Mouse (Mus musculus) cerebellum, adult 2 months (tissue): Measurements from ENCODE around the gene Sfi1. TPM values are rescaled to one million over a fixed set of nuclear protein-coding genes. Genes with fewer than 3 reads are reported as not detected.
"Not testable (repeated sequence)": the region's sequence is repeated elsewhere in the genome, so short reads cannot be mapped to it uniquely, and the experiment has no call there.

ENCODE experiments used
- DNase-seq, 2 experiments: peaks; one replicate each; pipeline ENCODE4 v3.0.0; 2021
- H3K27ac ChIP-seq: fragments of 200-500 bp; 2 replicates; pipeline ENCODE4 v1.5.1; 2012; ENCODE audit warnings: low read length, control low read depth, inconsistent platforms; ENCODE audit not compliant: insufficient read depth
- H3K27me3 ChIP-seq: fragments of 200-500 bp; 2 replicates; pipeline ENCODE4 v1.6.1; 2012; ENCODE audit warnings: inconsistent platforms, mild to moderate bottlenecking, low read length, moderate library complexity; ENCODE audit not compliant: control insufficient read depth, insufficient read depth
- H3K4me1 ChIP-seq: fragments of 200-500 bp; 2 replicates; pipeline ENCODE4 v1.6.1; 2011; ENCODE audit warnings: low read length; ENCODE audit not compliant: control insufficient read depth, insufficient read depth
- H3K4me3 ChIP-seq: fragments of 200-500 bp; replicated peaks from 2 replicates; pipeline ENCODE3; 2011; ENCODE audit warnings: mild to moderate bottlenecking, low read depth, low read length, control low read depth; ENCODE audit not compliant: insufficient read depth
- WGBS: fragments of 180-500 bp; shearing (Covaris S2); methylation state at CpG from one replicate; pipeline ENCODE4 v1.1.7; 2018; 5-methylcytosine and 5-hydroxymethylcytosine counted together
- polyA plus RNA-seq: library from polyadenylated mRNA; depleted of rRNA; stranded (reverse); fragments of >200 nt; gene quantifications from 2 replicates; pipeline ENCODE4 v1.2.3, GENCODE M21; 2012

The Sfi1 gene
- polyA plus RNA-seq, 1 experiment: 24.1 TPM

GRCm38 (mm10) chr11:3142413-3142812 is 50.9 kb downstream of the Sfi1 start:
- not testable (repeated sequence) for H3K27me3 ChIP-seq, H3K4me1 ChIP-seq, H3K27ac ChIP-seq, H3K4me3 ChIP-seq
- 87% methylated on average over 4 of the region's 5 CpGs for WGBS
- peak; percentile 66 to 72 for DNase-seq

GRCm38 (mm10) chr11:3140967-3141535 is 52.2 kb downstream of the Sfi1 start:
- H3K27me3 ChIP-seq, H3K27ac ChIP-seq, DNase-seq, H3K4me1 ChIP-seq, H3K4me3 ChIP-seq: not testable (repeated sequence)

GRCm38 (mm10) chr11:3138323-3138722 is 54.9 kb downstream of the Sfi1 start:
- not testable (repeated sequence) for DNase-seq, H3K4me1 ChIP-seq, H3K4me3 ChIP-seq, H3K27ac ChIP-seq, H3K27me3 ChIP-seq
- 87% methylated on average over 2 of the region's 2 CpGs for WGBS

GRCm38 (mm10) chr11:3137279-3137678 is 56.0 kb downstream of the Sfi1 start:
- H3K27me3 ChIP-seq, H3K4me1 ChIP-seq, H3K27ac ChIP-seq, H3K4me3 ChIP-seq: not testable (repeated sequence)
- peak in 1 of 2 experiments; percentile 40 for DNase-seq
- WGBS: 90% methylated on average over 4 of the region's 4 CpGs

- H3K4me3 ChIP-seq, DNase-seq, H3K27me3 ChIP-seq, H3K4me1 ChIP-seq, H3K27ac ChIP-seq: not testable (repeated sequence)
- 93% methylated on average over 3 of the region's 3 CpGs for WGBS
These were observed 57.3 kb downstream of the Sfi1 start for GRCm38 (mm10) chr11:3135956-3136355.

- H3K4me3 ChIP-seq, DNase-seq, H3K27ac ChIP-seq, H3K4me1 ChIP-seq, H3K27me3 ChIP-seq: not testable (repeated sequence)
- WGBS: 79% methylated on average over 5 of the region's 7 CpGs
These were observed 57.9 kb downstream of the Sfi1 start for GRCm38 (mm10) chr11:3135391-3135790.

GRCm38 (mm10) chr11:3133360-3133759 is 59.9 kb downstream of the Sfi1 start:
- not testable (repeated sequence) for H3K4me3 ChIP-seq, H3K27me3 ChIP-seq, H3K4me1 ChIP-seq, DNase-seq, H3K27ac ChIP-seq
- WGBS: no CpG with 5 or more reads among the region's 4 CpGs

GRCm38 (mm10) chr11:3132957-3133356 is 60.3 kb downstream of the Sfi1 start:
- H3K4me1 ChIP-seq, H3K27me3 ChIP-seq, H3K27ac ChIP-seq, H3K4me3 ChIP-seq, DNase-seq: not testable (repeated sequence)
- 89% methylated on average over 3 of the region's 3 CpGs for WGBS

- not testable (repeated sequence) for H3K4me3 ChIP-seq, H3K4me1 ChIP-seq, H3K27me3 ChIP-seq, H3K27ac ChIP-seq
- peak; percentile 62 to 75 for DNase-seq
- 86% methylated on average over 10 of the region's 10 CpGs for WGBS
These were observed 61.3 kb downstream of the Sfi1 start for GRCm38 (mm10) chr11:3132001-3132400.

GRCm38 (mm10) chr11:3129852-3130251 is 63.4 kb downstream of the Sfi1 start:
- not testable (repeated sequence) for H3K4me1 ChIP-seq, H3K27ac ChIP-seq, H3K27me3 ChIP-seq, H3K4me3 ChIP-seq
- 88% methylated on average over 8 of the region's 8 CpGs for WGBS
- DNase-seq: peak; percentile 69 to 76

GRCm38 (mm10) chr11:3129276-3129675 is 64.0 kb downstream of the Sfi1 start:
- not testable (repeated sequence) for DNase-seq, H3K4me3 ChIP-seq, H3K27ac ChIP-seq, H3K4me1 ChIP-seq, H3K27me3 ChIP-seq
- WGBS: 93% methylated on average over 2 of the region's 2 CpGs

GRCm38 (mm10) chr11:3127303-3127795 is 65.9 kb downstream of the Sfi1 start:
- H3K4me1 ChIP-seq, H3K4me3 ChIP-seq, H3K27me3 ChIP-seq, DNase-seq, H3K27ac ChIP-seq: not testable (repeated sequence)
- WGBS: 94% methylated on average over 5 of the region's 7 CpGs

GRCm38 (mm10) chr11:3126478-3127302 is 66.6 kb downstream of the Sfi1 start:
- WGBS: 72% methylated on average over 6 of the region's 6 CpGs
- not testable (repeated sequence) for H3K27ac ChIP-seq
- peak; percentile 84 to 95 for DNase-seq

More at GRCm38 (mm10) chr11:3126478-3127302, 66.6 kb downstream of the Sfi1 start:
- H3K4me3 ChIP-seq, H3K4me1 ChIP-seq, H3K27me3 ChIP-seq: not testable (repeated sequence)
